Mouse (Mus musculus): ENCODE results near the gene Kctd19. TPM values are rescaled to one million over a fixed set of nuclear protein-coding genes. Genes with fewer than 3 reads are reported as not detected.
A peak's percentile ranks its signal among the peaks of the same experiment; 100 is the strongest.

The Kctd19 gene
- polyA plus RNA-seq, 1 experiment from 2014 or later, result not detected

DNA sequence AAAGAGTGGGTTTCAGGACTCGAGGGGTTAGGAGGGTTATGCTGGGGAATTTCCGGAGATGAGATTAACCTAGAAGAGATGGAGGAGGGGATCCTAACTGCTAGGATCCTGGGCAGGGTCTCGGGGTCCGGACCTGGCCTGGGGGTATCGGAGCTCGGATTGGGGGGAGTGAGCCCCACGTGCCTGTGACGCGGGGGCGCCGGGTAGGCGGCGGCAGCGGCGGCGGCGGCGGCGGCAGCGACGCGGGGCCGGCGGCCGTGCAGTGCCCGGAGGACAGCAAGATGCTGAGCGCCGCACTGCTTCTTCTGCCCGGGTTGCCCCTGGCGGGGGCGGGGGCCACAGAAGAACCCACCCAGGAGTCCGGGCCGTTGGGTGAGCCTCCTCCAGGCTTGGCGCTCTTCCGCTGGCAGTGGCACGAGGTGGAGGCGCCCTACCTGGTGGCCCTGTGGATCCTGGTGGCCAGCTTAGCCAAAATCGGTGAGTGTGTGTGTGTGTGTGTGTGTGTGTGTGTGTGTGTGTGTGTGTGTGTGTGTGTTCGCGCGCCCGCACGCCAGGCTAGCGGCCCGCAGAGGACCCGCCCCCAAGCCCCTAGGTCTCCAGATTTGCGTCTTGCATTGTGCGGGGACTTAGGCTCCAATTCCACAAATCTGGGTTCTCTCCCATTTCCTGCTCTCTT is 64.1 kb downstream of the Kctd19 start:
- Histone ChIP-seq H3K36me3 (no peaks in the 10 kb centered on the region), H3K27ac (peak overlapping the region; percentile 89), H3K4me1 (peaks cover 50% of the 10 kb centered on the region), H3K27me3 (ENCODE audit: insufficient read depth, poor library complexity, severe bottlenecking) (no peaks in the 10 kb centered on the region), H3K4me3 (peak overlapping the region; percentile 72), H3K9me3 (no peaks in the 10 kb centered on the region)
- WGBS, result under 1% methylated on average over 47 of the region's 48 CpGs
- DNase-seq (ENCODE audit: low spot score), result no peak

DNA sequence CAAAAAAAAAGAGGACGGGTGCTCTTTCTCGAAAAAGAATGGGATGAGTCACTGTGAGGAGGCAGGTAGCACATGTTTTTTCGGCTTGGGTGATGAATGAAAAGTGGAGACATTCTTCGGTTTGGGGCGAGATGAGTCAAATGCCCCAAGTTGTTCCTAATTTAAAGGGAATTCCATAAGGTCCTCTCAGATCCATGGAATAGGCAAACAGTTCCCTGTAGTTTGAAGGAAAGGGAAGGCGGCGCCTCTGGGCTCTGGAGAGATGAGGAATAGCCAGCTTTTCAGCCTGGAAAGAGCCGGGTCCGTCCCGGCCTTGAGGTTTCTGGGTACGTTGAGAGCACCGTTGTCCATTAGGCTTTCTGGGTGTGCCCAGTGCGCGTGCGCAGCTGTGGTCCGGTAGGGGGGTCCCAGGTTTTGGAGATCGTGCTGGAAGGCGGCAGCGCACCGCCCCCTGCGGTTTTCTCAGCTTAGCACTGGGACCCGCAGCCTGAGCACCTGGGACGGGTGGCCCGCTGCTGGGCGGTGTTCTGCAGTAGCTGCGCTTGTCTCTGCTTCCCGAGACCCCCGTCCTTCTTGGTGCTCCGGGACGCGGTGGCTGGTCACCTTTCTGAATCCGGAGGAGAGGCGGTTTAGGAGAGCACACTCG is 64.7 kb downstream of the Kctd19 start, which contains the start of gene Slc9a5:
TSS of gene Slc9a5 (plus strand) at position 394 of the 646 bp plus-strand sequence.
- Histone ChIP-seq H3K4me3 (peak within 1 kb of the TSS; percentile 72), H3K27ac (peak within 1 kb of the TSS; percentile 89), H3K4me1 (peaks cover 56% of the 10 kb centered on the region), H3K36me3 (no peaks in the 10 kb centered on the region), H3K9me3 (no peaks in the 10 kb centered on the region), H3K27me3 (ENCODE audit: insufficient read depth, poor library complexity, severe bottlenecking) (no peaks in the 10 kb centered on the region)
- WGBS, result under 1% methylated on average over 34 of the region's 34 CpGs
- DNase-seq (ENCODE audit: low spot score), result peak; percentile 91

DNA sequence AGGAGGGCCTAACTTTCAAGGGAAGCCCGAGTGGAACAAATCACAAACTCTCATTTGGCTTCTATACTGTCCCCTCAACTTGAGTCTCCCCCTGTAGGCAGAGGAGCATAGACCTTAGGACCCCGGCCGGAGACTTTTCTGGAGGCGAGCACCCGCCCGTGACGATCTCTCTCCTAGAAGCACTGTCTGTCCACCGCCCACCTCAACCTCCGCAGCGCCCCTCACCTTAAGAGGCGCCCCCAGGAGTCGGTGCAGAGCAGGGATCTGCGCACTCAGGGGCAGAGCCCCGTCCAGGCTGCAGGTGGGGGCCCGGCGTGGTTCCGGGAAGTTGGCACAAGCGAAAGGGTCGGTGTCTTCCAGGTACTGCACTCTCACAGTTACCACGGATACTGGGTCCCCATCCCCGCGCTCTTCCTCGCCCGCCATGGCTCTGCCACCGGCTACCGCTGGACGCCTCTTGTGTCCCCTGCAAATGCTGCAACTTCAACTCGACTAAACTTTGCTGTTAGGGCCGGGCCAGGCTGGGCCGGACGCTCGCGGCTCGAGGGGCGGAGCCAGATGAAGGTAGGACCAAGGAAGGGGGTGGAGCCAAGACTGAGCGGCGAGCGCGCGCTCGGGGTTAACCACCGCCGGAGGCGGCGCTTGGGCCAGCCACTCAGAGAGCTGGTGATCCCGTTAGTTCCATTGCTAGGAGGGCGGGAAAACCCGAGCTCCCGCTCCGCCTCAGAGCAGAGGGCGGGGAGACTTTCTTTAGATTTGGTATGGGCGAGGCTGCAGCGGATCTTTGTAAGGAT is 65.7 kb downstream of the Kctd19 start, which contains the start of gene Fhod1:
TSS of gene Fhod1 (minus strand) at position 526 of the 794 bp plus-strand sequence.
- peak within 1 kb of the TSS; percentile 72 for H3K4me3 ChIP-seq
- peak; percentile 97 for DNase-seq (ENCODE audit: low spot score)
- H3K4me1 ChIP-seq, result peaks cover 60% of the 10 kb centered on the region
- H3K27ac ChIP-seq, result peak within 1 kb of the TSS; percentile 89
- no peaks in the 10 kb centered on the region for H3K9me3 ChIP-seq
- under 1% methylated on average over 53 of the region's 53 CpGs for WGBS
- no peaks in the 10 kb centered on the region for H3K36me3 ChIP-seq
- no peaks in the 10 kb centered on the region for H3K27me3 ChIP-seq (ENCODE audit: insufficient read depth, poor library complexity, severe bottlenecking)

DNA sequence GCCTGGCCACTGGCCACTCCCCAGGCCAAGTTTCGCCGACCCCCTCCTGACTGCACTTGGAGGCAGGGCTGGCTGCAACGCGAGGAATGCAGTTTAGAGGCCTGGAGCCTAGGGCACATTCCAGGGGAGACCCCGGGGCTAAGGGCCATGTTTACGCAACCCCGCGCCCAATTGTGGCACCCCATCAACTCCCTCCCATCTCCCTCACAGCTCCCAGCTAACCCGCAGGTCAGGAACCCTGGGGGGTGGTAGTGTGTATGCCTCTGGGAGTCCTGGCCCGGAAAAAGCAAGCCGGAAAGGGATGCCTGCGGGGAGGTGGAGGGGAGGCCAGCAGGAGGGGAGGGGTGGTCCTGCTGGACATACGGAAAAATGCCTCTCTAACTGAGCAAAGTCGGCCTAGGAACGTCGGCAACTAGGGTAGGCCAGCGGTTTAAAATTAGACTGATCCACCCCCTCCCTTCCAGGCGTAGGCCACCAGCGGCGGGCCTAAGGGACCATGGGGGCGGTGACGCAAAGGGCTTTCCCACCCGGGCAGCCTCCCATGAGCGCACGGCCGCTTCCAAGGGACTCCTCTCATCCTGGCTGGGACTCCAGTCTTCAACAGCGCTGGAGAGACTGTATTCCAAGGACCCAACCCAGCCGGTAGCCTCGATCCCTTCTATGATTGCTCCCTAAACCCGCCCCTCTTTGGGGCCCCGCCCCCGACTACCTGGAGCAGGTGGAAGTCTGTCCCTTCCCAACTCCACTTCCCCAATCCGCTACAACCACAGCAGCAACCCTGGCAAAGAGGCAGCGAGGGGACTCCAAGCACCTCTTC is 66.5 kb downstream of the Kctd19 start:
- under 1% methylated on average over 34 of the region's 34 CpGs for WGBS
- Histone ChIP-seq H3K36me3 (no peaks in the 10 kb centered on the region), H3K4me1 (peaks cover 60% of the 10 kb centered on the region), H3K27me3 (ENCODE audit: insufficient read depth, poor library complexity, severe bottlenecking) (no peaks in the 10 kb centered on the region), H3K4me3 (peak overlapping the region; percentile 72), H3K9me3 (no peaks in the 10 kb centered on the region), H3K27ac (peak overlapping the region; percentile 89)
- peak; percentile 87 for DNase-seq (ENCODE audit: low spot score)

DNA sequence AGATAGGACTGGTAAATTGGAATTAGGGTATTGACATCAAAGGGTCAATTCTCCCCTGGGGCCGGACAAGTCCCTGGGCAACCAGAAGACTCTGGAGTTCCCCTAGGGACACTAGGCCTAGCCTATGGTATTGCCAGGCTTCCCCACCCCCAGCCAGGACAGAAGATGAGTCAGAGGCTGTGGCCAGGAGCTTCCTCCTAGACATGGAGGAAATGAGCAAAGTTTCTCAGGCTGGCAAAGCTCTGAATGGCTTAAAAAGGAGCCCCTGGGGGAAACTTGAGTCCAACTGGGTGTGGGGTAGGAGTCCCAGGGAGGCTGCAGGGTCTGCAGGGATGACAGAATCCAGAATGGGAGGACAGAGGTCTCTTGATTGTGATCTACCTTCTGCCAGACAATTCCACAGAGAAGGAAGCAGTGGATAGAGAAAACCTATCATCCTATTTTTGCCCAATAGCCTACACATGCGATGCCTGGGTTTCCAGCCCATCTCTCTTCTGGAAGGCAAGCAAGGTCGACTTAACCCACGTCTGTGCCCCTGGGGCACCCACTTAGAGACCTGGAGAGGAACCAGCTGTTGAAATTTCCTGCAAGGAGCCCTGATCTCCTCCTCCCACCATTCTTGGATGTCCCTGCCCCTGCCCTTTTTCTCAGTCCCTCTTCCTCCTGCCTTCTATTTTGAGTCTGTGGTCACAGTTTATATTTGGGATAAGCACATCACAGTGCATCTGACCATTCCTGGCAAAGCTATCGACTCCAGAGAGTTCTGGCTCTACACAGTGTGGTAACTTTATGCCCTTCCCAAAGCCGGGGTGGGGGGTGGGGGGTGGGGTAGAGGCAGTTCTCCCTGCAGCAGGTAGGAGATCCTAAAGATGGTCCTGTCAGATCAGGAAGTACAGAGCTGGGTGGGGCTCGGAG is 68.0 kb downstream of the Kctd19 start:
- Histone ChIP-seq H3K9me3 (no peaks in the 10 kb centered on the region), H3K36me3 (no peaks in the 10 kb centered on the region), H3K27me3 (ENCODE audit: insufficient read depth, poor library complexity, severe bottlenecking) (no peaks in the 10 kb centered on the region), H3K4me1 (peaks cover 70% of the 10 kb centered on the region), H3K4me3 (peak overlapping the region; percentile 72), H3K27ac (peak overlapping the region; percentile 89)
- DNase-seq (ENCODE audit: low spot score), result no peak
- 52% methylated on average over 7 of the region's 7 CpGs for WGBS

DNA sequence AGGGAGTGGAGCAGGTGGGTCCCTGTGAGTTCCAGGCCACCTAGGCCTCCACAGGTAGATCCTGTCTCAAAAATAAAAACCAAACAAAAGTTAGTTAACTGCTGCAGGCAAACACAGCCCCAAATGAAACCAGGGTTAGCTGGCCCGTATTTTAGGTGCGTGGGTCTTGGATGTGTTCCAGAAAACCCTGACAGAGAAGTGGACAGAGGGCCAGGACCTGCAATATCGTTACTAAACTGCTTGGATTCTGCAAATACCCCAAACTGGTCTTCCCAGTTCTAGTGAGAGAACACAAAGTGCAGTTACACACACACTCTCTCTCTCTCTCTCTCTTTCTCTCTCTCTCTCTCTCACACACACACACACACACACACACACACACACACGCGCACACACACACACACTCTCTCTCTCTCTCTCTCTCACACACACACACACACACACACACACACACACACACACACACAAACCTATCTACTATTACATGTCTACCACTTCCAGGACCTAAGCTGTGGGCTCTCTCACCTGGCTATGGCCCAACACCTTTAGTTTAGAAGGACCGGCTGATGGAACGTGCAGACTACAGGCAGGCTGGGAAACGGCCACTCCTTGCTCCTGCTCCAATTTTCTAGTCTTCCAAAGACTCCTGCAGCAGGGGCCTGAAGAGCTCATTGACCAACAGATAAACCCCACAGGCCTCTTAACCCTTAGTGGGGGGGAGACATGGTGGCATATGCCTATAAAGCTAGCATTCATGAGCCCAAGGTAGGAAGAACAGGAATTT is 69.3 kb downstream of the Kctd19 start:
- H3K36me3 ChIP-seq, result no peaks in the 10 kb centered on the region
- no peaks in the 10 kb centered on the region for H3K9me3 ChIP-seq
- H3K27ac ChIP-seq, result 0 out of 2 replicates have a peak overlapping the region, but pooled peaks have one; percentile 36
- no peaks in the 10 kb centered on the region for H3K27me3 ChIP-seq (ENCODE audit: insufficient read depth, poor library complexity, severe bottlenecking)
- H3K4me1 ChIP-seq, result peaks cover 70% of the 10 kb centered on the region
- 59% methylated on average over 8 of the region's 8 CpGs for WGBS
- no peak overlapping the region for H3K4me3 ChIP-seq
- DNase-seq (ENCODE audit: low spot score), result no peak

DNA sequence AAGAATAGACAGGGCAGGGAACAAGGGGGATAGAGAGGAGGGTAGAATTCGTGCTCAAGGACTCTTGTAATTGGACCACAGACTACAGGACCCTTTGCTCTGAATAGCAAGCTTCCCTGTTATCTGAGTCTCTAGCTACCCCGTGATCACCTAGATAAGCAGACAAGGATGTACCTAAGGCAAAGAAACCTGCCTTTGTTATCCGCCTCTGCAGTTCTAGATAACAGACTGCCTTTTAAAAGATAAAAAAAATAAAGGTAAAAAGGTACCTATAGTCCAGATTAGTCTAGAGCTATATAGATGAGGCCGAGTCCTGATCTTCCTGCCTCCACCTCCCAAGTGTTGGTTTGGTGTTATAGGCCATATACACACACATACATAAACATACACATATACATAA is 70.5 kb downstream of the Kctd19 start:
- H3K4me3 ChIP-seq, result no peak overlapping the region
- H3K9me3 ChIP-seq, result no peaks in the 10 kb centered on the region
- no peaks in the 10 kb centered on the region for H3K27me3 ChIP-seq (ENCODE audit: insufficient read depth, poor library complexity, severe bottlenecking)
- peaks cover 8% of the 10 kb centered on the region for H3K36me3 ChIP-seq
- peaks cover 74% of the 10 kb centered on the region for H3K4me1 ChIP-seq
- DNase-seq (ENCODE audit: low spot score), result no peak
- H3K27ac ChIP-seq, result no peak overlapping the region
- WGBS, result 66% methylated on average over 4 of the region's 4 CpGs

DNA sequence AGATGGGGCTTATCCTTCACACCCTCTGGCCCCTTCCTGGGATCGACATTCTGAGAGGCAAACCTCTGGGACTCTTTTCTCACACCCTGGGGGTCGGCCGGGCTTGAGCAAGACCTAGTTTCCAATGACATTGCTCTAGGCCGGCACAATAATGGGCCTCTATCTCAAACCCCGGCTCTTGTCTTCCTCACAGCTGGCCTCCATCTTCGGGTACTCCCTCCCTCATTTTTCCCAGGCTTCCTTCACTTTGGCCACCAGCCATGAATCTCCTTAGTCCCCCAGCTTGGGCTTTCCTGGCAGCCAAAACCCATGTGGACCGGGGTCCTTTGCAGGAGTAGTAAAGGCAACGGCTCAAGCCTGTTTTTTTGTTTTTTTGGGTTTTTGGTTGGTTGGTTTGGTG is 71.9 kb downstream of the Kctd19 start:
- DNase-seq (ENCODE audit: low spot score), result no peak
- Histone ChIP-seq H3K27ac (peak overlapping the region; percentile 69; the same call in 1 of the 2 replicates), H3K36me3 (peaks cover 22% of the 10 kb centered on the region), H3K4me1 (peaks cover 66% of the 10 kb centered on the region), H3K27me3 (ENCODE audit: insufficient read depth, poor library complexity, severe bottlenecking) (0 out of 2 replicates have a peak, but pooled peaks cover 3% of the 10 kb centered on the region), H3K9me3 (no peaks in the 10 kb centered on the region), H3K4me3 (no peak overlapping the region; the same call in 1 of the 2 replicates)
- WGBS, result 22% methylated on average over 8 of the region's 8 CpGs

DNA sequence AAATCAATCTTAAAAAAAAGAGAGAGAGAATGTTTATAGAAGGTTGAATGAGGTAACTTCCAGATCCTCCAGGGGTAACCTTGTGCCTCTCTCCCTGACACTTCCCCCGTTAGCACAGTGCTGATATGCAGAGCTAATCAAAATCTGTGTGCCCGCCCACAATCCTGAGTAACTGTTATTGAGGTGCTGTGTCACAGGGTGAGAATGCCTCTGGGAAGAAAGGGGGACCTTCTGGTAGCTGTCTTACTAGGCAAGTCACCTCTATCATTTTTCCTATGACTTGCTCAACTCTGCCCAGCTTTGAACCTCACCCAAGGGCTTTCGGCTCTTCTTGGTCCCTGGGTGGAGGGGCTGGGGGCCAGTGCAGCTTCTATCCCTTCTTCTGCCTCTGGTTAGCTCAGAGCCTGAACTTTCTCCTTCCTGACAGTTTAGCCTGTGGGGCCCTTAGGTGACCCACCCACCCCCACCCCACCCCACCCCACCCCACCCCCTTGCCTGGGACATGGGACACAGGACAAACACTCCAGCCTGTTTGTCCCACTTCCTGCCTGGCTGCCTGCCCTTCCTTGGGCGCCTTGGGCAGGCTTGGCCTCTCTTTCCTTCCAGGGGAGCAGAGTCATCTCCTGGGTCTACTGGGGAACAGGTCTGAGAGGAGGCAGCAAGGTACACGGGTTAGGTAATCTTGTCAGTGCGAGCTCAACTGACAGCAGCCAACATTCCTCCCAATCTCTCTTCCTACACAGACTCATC is 73.2 kb downstream of the Kctd19 start:
- Histone ChIP-seq H3K27me3 (ENCODE audit: insufficient read depth, poor library complexity, severe bottlenecking) (0 out of 2 replicates have a peak, but pooled peaks cover 3% of the 10 kb centered on the region), H3K9me3 (no peaks in the 10 kb centered on the region), H3K36me3 (peaks cover 36% of the 10 kb centered on the region), H3K4me1 (peaks cover 53% of the 10 kb centered on the region), H3K27ac (peak overlapping the region; percentile 69), H3K4me3 (no peak overlapping the region)
- WGBS, result 56% methylated on average over 6 of the region's 6 CpGs
- no peak for DNase-seq (ENCODE audit: low spot score)

DNA sequence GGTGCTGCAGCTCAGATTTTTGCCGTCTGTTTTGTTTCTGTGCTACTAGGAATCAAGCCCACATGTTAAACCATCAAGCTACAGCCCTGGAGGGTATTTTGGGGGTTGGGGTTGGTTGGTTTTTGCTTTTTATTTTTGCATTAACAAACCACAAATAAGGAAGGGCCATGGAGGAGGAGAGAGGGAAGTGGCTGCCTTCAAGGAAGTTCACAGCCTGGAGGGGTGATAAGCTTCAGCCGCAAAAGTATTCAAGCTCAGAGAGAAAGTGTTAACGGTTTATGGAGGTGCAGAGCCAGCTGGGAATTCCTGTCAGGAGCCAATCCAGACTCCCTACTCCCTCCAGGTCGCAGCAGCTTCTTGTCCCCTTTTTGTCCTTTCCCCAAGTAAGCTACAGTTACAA is 74.3 kb downstream of the Kctd19 start:
- DNase-seq (ENCODE audit: low spot score), result no peak
- 19% methylated on average over 4 of the region's 4 CpGs for WGBS
- Histone ChIP-seq H3K4me3 (no peak overlapping the region), H3K36me3 (peaks cover 46% of the 10 kb centered on the region), H3K4me1 (peaks cover 42% of the 10 kb centered on the region), H3K27ac (peak overlapping the region; percentile 75; the same call in 1 of the 2 replicates), H3K9me3 (no peaks in the 10 kb centered on the region), H3K27me3 (ENCODE audit: insufficient read depth, poor library complexity, severe bottlenecking) (0 out of 2 replicates have a peak, but pooled peaks cover 3% of the 10 kb centered on the region)

Data from heart, embryonic 10.5 days (tissue).